Mouse (Mus musculus) heart, postnatal 4 days (tissue): Measurements from ENCODE around the gene Insl6. TPM values are rescaled to one million over a fixed set of nuclear protein-coding genes. Genes with fewer than 3 reads are reported as not detected.

Experiments
- DNase-seq: peaks from one replicate; pipeline ENCODE4 v3.0.0; 2021
- total RNA-seq, 2 experiments: library from RNA; stranded (reverse); gene quantifications; 2 replicates each; pipeline ENCODE4 v1.2.3; 2021

Insl6 gene
- total RNA-seq, result under 1 TPM; 0.41 to 0.81 TPM

- DNase-seq, result peak; percentile 81
These were observed at the start of gene Insl6 for GRCm38 (mm10) chr19:29325053-29325851. Gene Insl6, minus strand, starts transcription at chr19:29325356.

- no peak for DNase-seq
These were observed 49.8 kb upstream of the Insl6 start for GRCm38 (mm10) chr19:29374947-29375346.

- DNase-seq, result no peak
These were observed 48.3 kb upstream of the Insl6 start for GRCm38 (mm10) chr19:29373438-29373837.

- DNase-seq, result no peak
These were observed 47.5 kb upstream of the Insl6 start for GRCm38 (mm10) chr19:29372621-29373020.

GRCm38 (mm10) chr19:29372138-29372537 is 47.0 kb upstream of the Insl6 start:
- no peak for DNase-seq

- no peak for DNase-seq
These were observed 46.3 kb upstream of the Insl6 start for GRCm38 (mm10) chr19:29371284-29372081.

GRCm38 (mm10) chr19:29370545-29371283 is 45.6 kb upstream of the Insl6 start:
- DNase-seq, result no peak

- DNase-seq, result no peak
These were observed 45.0 kb upstream of the Insl6 start for GRCm38 (mm10) chr19:29370112-29370511.

GRCm38 (mm10) chr19:29368671-29369309 is 43.6 kb upstream of the Insl6 start:
- DNase-seq, result no peak

GRCm38 (mm10) chr19:29368041-29368440 is 42.9 kb upstream of the Insl6 start:
- DNase-seq, result no peak

- peak; percentile 77 for DNase-seq
These were observed 41.9 kb upstream of the Insl6 start, which contains the start of the genes Plgrkt and Cd274 for GRCm38 (mm10) chr19:29366969-29367622. Gene Plgrkt, minus strand, starts transcription at chr19:29367390. Gene Cd274, plus strand, starts transcription at chr19:29367455.

- peak; percentile 10 for DNase-seq
These were observed 41.2 kb upstream of the Insl6 start for GRCm38 (mm10) chr19:29366226-29366968.

- no peak for DNase-seq
These were observed 39.9 kb upstream of the Insl6 start for GRCm38 (mm10) chr19:29365105-29365504.

- DNase-seq, result no peak
These were observed 38.9 kb upstream of the Insl6 start for GRCm38 (mm10) chr19:29364076-29364475.

GRCm38 (mm10) chr19:29363557-29363956 is 38.4 kb upstream of the Insl6 start:
- no peak for DNase-seq

- no peak for DNase-seq
These were observed 37.2 kb upstream of the Insl6 start for GRCm38 (mm10) chr19:29362173-29362930.

- peak; percentile 90 for DNase-seq
These were observed 36.4 kb upstream of the Insl6 start for GRCm38 (mm10) chr19:29361468-29362130.

GRCm38 (mm10) chr19:29360251-29360650 is 35.1 kb upstream of the Insl6 start:
- DNase-seq, result no peak

GRCm38 (mm10) chr19:29356281-29356680 is 31.1 kb upstream of the Insl6 start:
- no peak for DNase-seq
